ENCODE assay signal across 23 mouse cellular contexts in genomic region chr5:136535976-136536725, GRCm38 (mm10). TPM values are rescaled to one million over a fixed set of nuclear protein-coding genes. Genes with fewer than 3 reads are reported as not detected.
A peak's percentile ranks its signal among the peaks of the same experiment; 100 is the strongest.
DNase-seq lines count a peak whose midpoint lies in the region; ATAC-seq lines count a peak whose summit lies in the region.
"Had no signal": no experiment of that assay in that cellular context is flagged by ENCODE, and none has a peak within 500 bp of the region (broad histone marks: within the 10 kb centered on the region; RNA-seq: fewer than 3 reads in every experiment).

No protein-coding gene starts in this region.

- H3K27ac ChIP-seq in kidney, embryonic 14.5 days (ENCODE audit: low read depth, low read length) = no peak overlapping the region
- H3K27ac ChIP-seq in intestine, embryonic 15.5 days = peak overlapping the region; percentile 48
- H3K27ac ChIP-seq in forebrain, embryonic 12.5 days = no peak overlapping the region
- H3K27ac ChIP-seq: forebrain, embryonic 10.5 days; gastrocnemius, adult 2 months; hindbrain, embryonic 14.5 days; limb, embryonic 15.5 days; macrophage had no signal

- H3K36me3 ChIP-seq in kidney, embryonic 14.5 days (ENCODE audit: control insufficient read depth, insufficient read depth, low read length) = no peaks in the 10 kb centered on the region
- H3K36me3 ChIP-seq in intestine, embryonic 15.5 days = no peaks in the 10 kb centered on the region
- no peaks in the 10 kb centered on the region for H3K36me3 ChIP-seq in forebrain, embryonic 12.5 days (replicated peaks)
- H3K36me3 ChIP-seq: G1E; limb, embryonic 15.5 days had no signal

- no peaks in the 10 kb centered on the region for H3K9me3 ChIP-seq in kidney, embryonic 14.5 days (ENCODE audit: control insufficient read depth, low read length)
- H3K9me3 ChIP-seq in intestine, embryonic 15.5 days = no peaks in the 10 kb centered on the region
- no peaks in the 10 kb centered on the region for H3K9me3 ChIP-seq in forebrain, embryonic 12.5 days
- H3K9me3 ChIP-seq: forebrain, embryonic 10.5 days; G1E; limb, embryonic 15.5 days had no signal

- no peaks in the 10 kb centered on the region for H3K27me3 ChIP-seq in kidney, embryonic 14.5 days (ENCODE audit: control insufficient read depth, insufficient read depth, low read length)
- no peaks in the 10 kb centered on the region for H3K27me3 ChIP-seq in intestine, embryonic 15.5 days (replicated peaks)
- H3K27me3 ChIP-seq in forebrain, embryonic 12.5 days = no peaks in the 10 kb centered on the region
- H3K27me3 ChIP-seq: CH12.LX; limb, embryonic 15.5 days; Patski had no signal

- DNase-seq in kidney, adult 11 months = peak; percentile 62
- DNase-seq in kidney, adult 8-10 months = peak; percentile 54 to 67
- peak; percentile 57 to 73 for DNase-seq in kidney, postnatal 25 days
- no peak for DNase-seq in right cerebral cortex, postnatal 10 days (ENCODE audit: low spot score in 2 of 2)
- DNase-seq in ovary, postnatal 10 days (ENCODE audit: low spot score) = no peak
- DNase-seq: adrenal gland, postnatal 36 days; B cell, adult 2 months; cerebellum, adult 9-11 months; gastrocnemius, adult 2 months; heart, postnatal 36 days; left cerebral cortex, postnatal 4 days; right cerebral cortex, adult 18-20 months had no signal

- no peak overlapping the region for H3K4me2 ChIP-seq in kidney, embryonic 14.5 days (replicated peaks; ENCODE audit: low read depth, low read length)
- no peak overlapping the region; the same call in 1 of the 2 replicates for H3K4me2 ChIP-seq in intestine, embryonic 15.5 days (replicated peaks)
- no peak overlapping the region for H3K4me2 ChIP-seq in forebrain, embryonic 12.5 days
- H3K4me2 ChIP-seq: heart, embryonic 11.5 days; hindbrain, embryonic 14.5 days; limb, embryonic 15.5 days had no signal

- H3K4me1 ChIP-seq in kidney, embryonic 14.5 days (ENCODE audit: control insufficient read depth, insufficient read depth, low read length) = peaks cover 34% of the 10 kb centered on the region
- peaks cover 52% of the 10 kb centered on the region for H3K4me1 ChIP-seq in intestine, embryonic 15.5 days (replicated peaks)
- peaks cover 11% of the 10 kb centered on the region for H3K4me1 ChIP-seq in forebrain, embryonic 12.5 days

- no peak for ATAC-seq in kidney, embryonic 14.5 days (ENCODE audit: low FRiP score, low TSS enrichment)
- peak; percentile 79 for ATAC-seq in intestine, embryonic 15.5 days
- no peak for ATAC-seq in forebrain, embryonic 12.5 days (ENCODE audit: low FRiP score)
- ATAC-seq: Patski had no signal

- WGBS in kidney, embryonic 14.5 days = 63% methylated on average over 5 of the region's 5 CpGs
- 52% methylated on average over 5 of the region's 5 CpGs for WGBS in intestine, embryonic 15.5 days
- 76% methylated on average over 5 of the region's 5 CpGs for WGBS in forebrain, embryonic 12.5 days

- no peak overlapping the region for H3K4me3 ChIP-seq in kidney, embryonic 14.5 days (ENCODE audit: low read length)
- H3K4me3 ChIP-seq in intestine, embryonic 15.5 days (replicated peaks) = no peak overlapping the region
- no peak overlapping the region for H3K4me3 ChIP-seq in forebrain, embryonic 12.5 days (replicated peaks)
- H3K4me3 ChIP-seq: forebrain, embryonic 10.5 days; gastrocnemius, adult 2 months; limb, embryonic 15.5 days had no signal

- no peak overlapping the region for H3K9ac ChIP-seq in kidney, embryonic 14.5 days (ENCODE audit: low read depth, low read length)
- no peak overlapping the region for H3K9ac ChIP-seq in intestine, embryonic 15.5 days
- H3K9ac ChIP-seq in forebrain, embryonic 12.5 days = no peak overlapping the region
- H3K9ac ChIP-seq: hindbrain, embryonic 14.5 days; limb, embryonic 15.5 days had no signal

RNA-seq across cellular contexts. Expression of gene Cux1, which starts 31.1 kb away (rescaled TPM):
- 80.6 and 105 TPM in 2 replicates for polyA plus RNA-seq in kidney, embryonic 14.5 days (2014; fragmentation: Nextera tagmentation; extraction: Ambion mirVana)
- polyA plus RNA-seq in intestine, embryonic 15.5 days (2015; fragmentation: Nextera tagmentation; extraction: Ambion mirVana) = 62.5 and 68.2 TPM in 2 replicates
- polyA plus RNA-seq in forebrain, embryonic 12.5 days (2016; fragmentation: Nextera tagmentation; extraction: Ambion mirVana) = 157 and 165 TPM in 2 replicates

Comparison
In these comparisons a context has a peak if more than half of its experiments do, and no peak if none do; other contexts are left out.
1. DNase-seq: peak in kidney, adult 11 months (single experiment), kidney, adult 8-10 months (2 of 2) and kidney, postnatal 25 days (2 of 2); none in right cerebral cortex, postnatal 10 days (0 of 2) and ovary, postnatal 10 days (single experiment).